Mouse (Mus musculus) forebrain, embryonic 13.5 days (tissue): ENCODE measurements around the gene Ndrg2. TPM values are rescaled to one million over a fixed set of nuclear protein-coding genes. Genes with fewer than 3 reads are reported as not detected.
"Not testable (repeated sequence)": the region's sequence is repeated elsewhere in the genome, so short reads cannot be mapped to it uniquely, and the experiment has no call there.

Source experiments
- ATAC-seq: fragments of 200-750 bp; cut with Nextera tagmentation; 2 replicates; pipeline ENCODE4 v1.8.0; 2017
- H3K27ac ChIP-seq: fragments of 300-500 bp; sonication (generic); 2 replicates; pipeline ENCODE4 v1.5.1; 2015; ENCODE audit warnings: inconsistent platforms, mild to moderate bottlenecking, moderate library complexity
- H3K27me3 ChIP-seq: fragments of 300-500 bp; sonication (generic); 2 replicates; pipeline ENCODE4 v1.6.1; 2015; ENCODE audit warnings: mild to moderate bottlenecking, inconsistent platforms
- H3K36me3 ChIP-seq: fragments of 300-500 bp; sonication (generic); 2 replicates; pipeline ENCODE4 v1.6.1; 2015; ENCODE audit warnings: mild to moderate bottlenecking, inconsistent platforms; ENCODE audit not compliant: poor library complexity, severe bottlenecking
- H3K4me1 ChIP-seq: fragments of 300-500 bp; sonication (generic); 2 replicates; pipeline ENCODE4 v1.6.1; 2015; ENCODE audit warnings: inconsistent platforms
- H3K4me2 ChIP-seq: fragments of 300-500 bp; sonication (generic); 2 replicates; pipeline ENCODE4 v1.6.1; 2015; ENCODE audit warnings: inconsistent platforms, mild to moderate bottlenecking, moderate library complexity
- H3K4me3 ChIP-seq: fragments of 300-500 bp; sonication (generic); 2 replicates; pipeline ENCODE4 v1.5.1; 2015; ENCODE audit warnings: mild to moderate bottlenecking, inconsistent platforms
- H3K9ac ChIP-seq: fragments of 300-500 bp; sonication (generic); 2 replicates; pipeline ENCODE4 v1.6.1; 2015; ENCODE audit warnings: mild to moderate bottlenecking, inconsistent platforms
- H3K9me3 ChIP-seq: fragments of 300-500 bp; sonication (generic); replicated peaks from 2 replicates; pipeline ENCODE4 v1.6.1; 2016; ENCODE audit warnings: inconsistent platforms
- WGBS: fragments of 180-500 bp; shearing (Covaris S2); methylation state at CpG from one replicate; pipeline ENCODE4 v1.1.7; 2015; 5-methylcytosine and 5-hydroxymethylcytosine counted together
- polyA plus RNA-seq: library from polyadenylated mRNA; unstranded; fragments of >200 nt; fragmentation: Nextera tagmentation; extraction: Ambion mirVana; gene quantifications from 2 replicates; pipeline ENCODE4 v1.2.1, GENCODE M21; 2015

The Ndrg2 gene
- polyA plus RNA-seq, 1 experiment from 2014 or later, result 99.0 TPM

- H3K9me3 ChIP-seq, result no peaks in the 10 kb centered on the region
- H3K36me3 ChIP-seq, result peaks cover 76% of the 10 kb centered on the region
- ATAC-seq, result no peak
- H3K9ac ChIP-seq, result 0 out of 2 replicates have a peak within 1 kb of the TSS, but pooled peaks have one; percentile 5
- no peak within 1 kb of the TSS for H3K27ac ChIP-seq
- H3K4me2 ChIP-seq, result no peak within 1 kb of the TSS
- no peak within 1 kb of the TSS for H3K4me3 ChIP-seq
- no peaks in the 10 kb centered on the region for H3K27me3 ChIP-seq
- WGBS, result 91% methylated on average over 9 of the region's 9 CpGs
- H3K4me1 ChIP-seq, result no peaks in the 10 kb centered on the region
Observed at GRCm38 (mm10) chr14:51892191-51892939, 21.6 kb downstream of the Ndrg2 start, which contains the start of gene Slc39a2. TSS of gene Slc39a2 (plus strand) at chr14:51892889.

- no peaks in the 10 kb centered on the region for H3K9me3 ChIP-seq
- H3K4me3 ChIP-seq, result no peak overlapping the region
- WGBS, result 92% methylated on average over 6 of the region's 6 CpGs
- no peak for ATAC-seq
- no peak overlapping the region for H3K27ac ChIP-seq
- no peaks in the 10 kb centered on the region for H3K27me3 ChIP-seq
- H3K36me3 ChIP-seq, result peaks cover 78% of the 10 kb centered on the region
- H3K4me2 ChIP-seq, result no peak overlapping the region
- H3K9ac ChIP-seq, result no peak overlapping the region
- H3K4me1 ChIP-seq, result peaks cover 18% of the 10 kb centered on the region
Observed at GRCm38 (mm10) chr14:51889833-51890232, 24.1 kb downstream of the Ndrg2 start.

- Histone ChIP-seq H3K4me2 (peak overlapping the region; percentile 82), H3K4me3 (peak overlapping the region; percentile 73; the same call in 1 of the 2 replicates), H3K36me3 (peaks cover 45% of the 10 kb centered on the region), H3K27me3 (no peaks in the 10 kb centered on the region), H3K9ac (no peak overlapping the region; the same call in 1 of the 2 replicates), H3K27ac (no peak overlapping the region), H3K9me3 (no peaks in the 10 kb centered on the region), H3K4me1 (peaks cover 18% of the 10 kb centered on the region)
- no peak for ATAC-seq
- WGBS, result 45% methylated on average over 6 of the region's 6 CpGs
Observed at GRCm38 (mm10) chr14:51886051-51886450, 27.9 kb downstream of the Ndrg2 start.

- H3K4me2 ChIP-seq, result peak within 1 kb of the TSS; percentile 82
- no peaks in the 10 kb centered on the region for H3K9me3 ChIP-seq
- ATAC-seq, result peak; percentile 99
- peak within 1 kb of the TSS; percentile 79 for H3K9ac ChIP-seq
- WGBS, result under 1% methylated on average over 43 of the region's 43 CpGs
- peaks cover 18% of the 10 kb centered on the region for H3K4me1 ChIP-seq
- H3K27ac ChIP-seq, result peak within 1 kb of the TSS; percentile 78
- H3K27me3 ChIP-seq, result no peaks in the 10 kb centered on the region
- H3K36me3 ChIP-seq, result peaks cover 32% of the 10 kb centered on the region
- H3K4me3 ChIP-seq, result peak within 1 kb of the TSS; percentile 73
Observed at GRCm38 (mm10) chr14:51884598-51885331, 29.2 kb downstream of the Ndrg2 start, which contains the start of gene Mettl17. TSS of gene Mettl17 (plus strand) at chr14:51884842.

GRCm38 (mm10) chr14:51884031-51884544, 29.9 kb downstream of the Ndrg2 start:
- peak; percentile 54 for ATAC-seq
- Histone ChIP-seq H3K9me3 (no peaks in the 10 kb centered on the region), H3K4me1 (peaks cover 18% of the 10 kb centered on the region), H3K9ac (peak overlapping the region; percentile 58), H3K4me2 (peak overlapping the region; percentile 82), H3K27me3 (no peaks in the 10 kb centered on the region), H3K36me3 (peaks cover 25% of the 10 kb centered on the region), H3K4me3 (peak overlapping the region; percentile 73), H3K27ac (peak overlapping the region; percentile 78)
- WGBS, result 1% methylated on average over 14 of the region's 14 CpGs

GRCm38 (mm10) chr14:51883527-51884030, 30.4 kb downstream of the Ndrg2 start:
- WGBS, result 0% methylated on average over 4 of the region's 4 CpGs
- peak overlapping the region; percentile 58; the same call in 1 of the 2 replicates for H3K9ac ChIP-seq
- H3K4me3 ChIP-seq, result peak overlapping the region; percentile 73
- no peaks in the 10 kb centered on the region for H3K9me3 ChIP-seq
- peak overlapping the region; percentile 78; the same call in 1 of the 2 replicates for H3K27ac ChIP-seq
- peaks cover 18% of the 10 kb centered on the region for H3K4me1 ChIP-seq
- peak overlapping the region; percentile 82 for H3K4me2 ChIP-seq
- H3K36me3 ChIP-seq, result peaks cover 20% of the 10 kb centered on the region
- no peaks in the 10 kb centered on the region for H3K27me3 ChIP-seq
- peak; percentile 46 for ATAC-seq

GRCm38 (mm10) chr14:51877517-51877916, 36.4 kb downstream of the Ndrg2 start:
- Histone ChIP-seq H3K9ac (no peak overlapping the region), H3K27me3 (no peaks in the 10 kb centered on the region), H3K4me2 (no peak overlapping the region), H3K4me1 (no peaks in the 10 kb centered on the region), H3K9me3 (no peaks in the 10 kb centered on the region), H3K27ac (no peak overlapping the region), H3K36me3 (no peaks in the 10 kb centered on the region), H3K4me3 (no peak overlapping the region)
- WGBS, result 84% methylated on average over 3 of the region's 3 CpGs
- ATAC-seq, result no peak

GRCm38 (mm10) chr14:51871741-51872140, 42.2 kb downstream of the Ndrg2 start:
- ATAC-seq, result no peak
- WGBS, result 79% methylated on average over 9 of the region's 9 CpGs

GRCm38 (mm10) chr14:51870756-51871155, 43.2 kb downstream of the Ndrg2 start:
- no peaks in the 10 kb centered on the region for H3K9me3 ChIP-seq
- no peak overlapping the region for H3K4me2 ChIP-seq
- H3K4me3 ChIP-seq, result no peak overlapping the region
- H3K27me3 ChIP-seq, result no peaks in the 10 kb centered on the region
- H3K27ac ChIP-seq, result no peak overlapping the region
- H3K4me1 ChIP-seq, result no peaks in the 10 kb centered on the region
- no peak overlapping the region for H3K9ac ChIP-seq
- no peak for ATAC-seq
- 73% methylated on average over 2 of the region's 2 CpGs for WGBS
- no peaks in the 10 kb centered on the region for H3K36me3 ChIP-seq

More at GRCm38 (mm10) chr14:51871741-51872140, 42.2 kb downstream of the Ndrg2 start:
- no peak overlapping the region for H3K4me3 ChIP-seq
- no peak overlapping the region for H3K4me2 ChIP-seq
- no peaks in the 10 kb centered on the region for H3K9me3 ChIP-seq
- H3K27ac ChIP-seq, result no peak overlapping the region
- H3K4me1 ChIP-seq, result no peaks in the 10 kb centered on the region
- H3K9ac ChIP-seq, result no peak overlapping the region
- H3K36me3 ChIP-seq, result no peaks in the 10 kb centered on the region
- H3K27me3 ChIP-seq, result no peaks in the 10 kb centered on the region

- not testable (repeated sequence) for H3K9me3 ChIP-seq, H3K36me3 ChIP-seq, H3K27ac ChIP-seq, ATAC-seq, H3K4me3 ChIP-seq, H3K27me3 ChIP-seq, H3K4me1 ChIP-seq, H3K4me2 ChIP-seq, H3K9ac ChIP-seq
- WGBS, result 6% methylated on average over 1 of the region's 1 CpGs
Observed at GRCm38 (mm10) chr14:51863603-51864002, 50.4 kb downstream of the Ndrg2 start.

- WGBS, result 91% methylated on average over 7 of the region's 7 CpGs
- H3K36me3 ChIP-seq, H3K4me3 ChIP-seq, H3K27me3 ChIP-seq, H3K27ac ChIP-seq, H3K4me2 ChIP-seq, ATAC-seq, H3K9me3 ChIP-seq, H3K4me1 ChIP-seq, H3K9ac ChIP-seq: not testable (repeated sequence)
Observed at GRCm38 (mm10) chr14:51855280-51855679, 58.7 kb downstream of the Ndrg2 start.
